Mouse (Mus musculus): Measurements from ENCODE around the gene Prkar1a. TPM values are rescaled to one million over a fixed set of nuclear protein-coding genes. Genes with fewer than 3 reads are reported as not detected.

Gene Prkar1a
- total RNA-seq, 2 experiments from 2014 or later: 62.7 to 98.1 TPM

GRCm38 (mm10) chr11:109704311-109705205 is 55.4 kb downstream of the Prkar1a start:
- no peak for ATAC-seq (ENCODE audit: poor library complexity, severe bottlenecking)

GRCm38 (mm10) chr11:109705336-109706054 is 56.3 kb downstream of the Prkar1a start:
- ATAC-seq (ENCODE audit: poor library complexity, severe bottlenecking): no peak

GRCm38 (mm10) chr11:109706055-109706412 is 56.8 kb downstream of the Prkar1a start:
- ATAC-seq (ENCODE audit: poor library complexity, severe bottlenecking): peak; percentile 95

GRCm38 (mm10) chr11:109706586-109706985 is 57.4 kb downstream of the Prkar1a start:
- ATAC-seq (ENCODE audit: poor library complexity, severe bottlenecking): no peak

- ATAC-seq (ENCODE audit: poor library complexity, severe bottlenecking): no peak
Measured at GRCm38 (mm10) chr11:109707442-109707841, 58.2 kb downstream of the Prkar1a start.

GRCm38 (mm10) chr11:109708786-109709185 is 59.6 kb downstream of the Prkar1a start:
- no peak for ATAC-seq (ENCODE audit: poor library complexity, severe bottlenecking)

- ATAC-seq (ENCODE audit: poor library complexity, severe bottlenecking): no peak
Measured at GRCm38 (mm10) chr11:109709501-109709900, 60.3 kb downstream of the Prkar1a start.

GRCm38 (mm10) chr11:109714341-109715247 is 65.4 kb downstream of the Prkar1a start:
- no peak for ATAC-seq (ENCODE audit: poor library complexity, severe bottlenecking)

GRCm38 (mm10) chr11:109715311-109715781 is 66.1 kb downstream of the Prkar1a start:
- no peak for ATAC-seq (ENCODE audit: poor library complexity, severe bottlenecking)

GRCm38 (mm10) chr11:109716981-109717380 is 67.8 kb downstream of the Prkar1a start:
- no peak for ATAC-seq (ENCODE audit: poor library complexity, severe bottlenecking)

GRCm38 (mm10) chr11:109717448-109717847 is 68.2 kb downstream of the Prkar1a start:
- ATAC-seq (ENCODE audit: poor library complexity, severe bottlenecking): no peak

GRCm38 (mm10) chr11:109717966-109718895 is 69.0 kb downstream of the Prkar1a start:
- no peak for ATAC-seq (ENCODE audit: poor library complexity, severe bottlenecking)

Other genes starting within 250 kb of the Prkar1a start
- 0.07 TPM in 1 of 2 replicates, not detected in the other for gene 9930022D16Rik, start 235.5 kb upstream of the Prkar1a start, total RNA-seq (2015)
- gene 9930022D16Rik, start 235.5 kb upstream of the Prkar1a start, total RNA-seq (2017): 0.08 TPM in 1 of 2 replicates, not detected in the other
- 19.2 and 26.5 TPM in 2 replicates for gene Amz2, start 223.5 kb upstream of the Prkar1a start, total RNA-seq (2015)
- gene Amz2, start 223.5 kb upstream of the Prkar1a start, total RNA-seq (2017): 51.3 and 51.7 TPM in 2 replicates
- gene Arsg, start 176.0 kb upstream of the Prkar1a start, total RNA-seq (2015): 4.9 and 6.2 TPM in 2 replicates
- 6.2 and 7.5 TPM in 2 replicates for gene Arsg, start 176.0 kb upstream of the Prkar1a start, total RNA-seq (2017)
- 27.4 and 27.6 TPM in 2 replicates for gene Slc16a6, start 175.8 kb upstream of the Prkar1a start, total RNA-seq (2015)
- gene Slc16a6, start 175.8 kb upstream of the Prkar1a start, total RNA-seq (2017): 10.5 and 14.7 TPM in 2 replicates
- 13.8 and 14.2 TPM in 2 replicates for gene Wipi1, start 37.4 kb upstream of the Prkar1a start, total RNA-seq (2015)
- gene Wipi1, start 37.4 kb upstream of the Prkar1a start, total RNA-seq (2017): 7.6 and 10.0 TPM in 2 replicates
- not detected in 2 replicates for gene Fam20a, start 72.9 kb downstream of the Prkar1a start, total RNA-seq (2015)
- 0.04 and 0.33 TPM in 2 replicates for gene Fam20a, start 72.9 kb downstream of the Prkar1a start, total RNA-seq (2017)
- gene 1700012B07Rik, start 178.6 kb downstream of the Prkar1a start, total RNA-seq (2015): not detected in 2 replicates
- gene 1700012B07Rik, start 178.6 kb downstream of the Prkar1a start, total RNA-seq (2017): not detected in 2 replicates

Measured in megakaryocyte, adult 5-6 weeks (primary cell).